Mouse (Mus musculus) myocyte (in vitro differentiated cells): ENCODE data around the gene Chst15. TPM values are rescaled to one million over a fixed set of nuclear protein-coding genes. Genes with fewer than 3 reads are reported as not detected.
A peak's percentile ranks its signal among the peaks of the same experiment; 100 is the strongest.

ENCODE experiments used
- H3K27me3 ChIP-seq: one replicate; pipeline ENCODE4 v1.6.1; 2011; ENCODE audit not compliant: control insufficient read depth, insufficient read depth, insufficient read length
- H3K36me3 ChIP-seq: one replicate; pipeline ENCODE4 v1.6.1; 2011; ENCODE audit not compliant: control insufficient read depth, insufficient read depth
- H3K4me2 ChIP-seq: one replicate; pipeline ENCODE4 v1.6.1; 2011; ENCODE audit warnings: low read depth, control low read depth
- H3K4me3 ChIP-seq: one replicate; pipeline ENCODE4 v1.5.1; 2011; ENCODE audit warnings: mild to moderate bottlenecking, control low read depth, moderate library complexity
- H3K79me2 ChIP-seq: one replicate; pipeline ENCODE4 v1.6.1; 2011; ENCODE audit not compliant: control insufficient read depth, insufficient read depth
- H3ac ChIP-seq: one replicate; pipeline ENCODE4 v1.6.1; 2011; ENCODE audit not compliant: control insufficient read depth, insufficient read length
- CEBPB ChIP-seq: IDR thresholded peaks from 2 replicates; pipeline ENCODE4 v1.6.1; 2011; ENCODE audit warnings: mild to moderate bottlenecking, moderate library complexity; ENCODE audit not compliant: poor library complexity, insufficient read depth, severe bottlenecking
- E2F4 ChIP-seq: IDR thresholded peaks from one replicate; pipeline ENCODE4 v1.6.1; 2011; ENCODE audit warnings: mild to moderate bottlenecking, control low read depth, moderate library complexity; ENCODE audit not compliant: insufficient read depth
- MAX ChIP-seq: IDR thresholded peaks from one replicate; pipeline ENCODE4 v1.6.1; 2011; ENCODE audit warnings: low read depth, mild to moderate bottlenecking, control low read depth
- MYOD1 ChIP-seq, 3 experiments: IDR thresholded peaks; one replicate each; pipeline ENCODE4 v1.6.1; 2011; ENCODE audit warnings: control low read depth in 2 of 3, low read depth in 2 of 3, mild to moderate bottlenecking in 2 of 3, moderate library complexity in 1 of 3; ENCODE audit not compliant: insufficient read length in 2 of 3, control insufficient read depth in 1 of 3
- MYOG ChIP-seq, 3 experiments: IDR thresholded peaks; one replicate each; pipeline ENCODE4 v1.6.1; 2011; ENCODE audit warnings: control low read depth in 2 of 3, low read depth in 2 of 3, mild to moderate bottlenecking in 2 of 3; ENCODE audit not compliant: insufficient read length in 2 of 3, control insufficient read depth in 1 of 3, insufficient read depth in 1 of 3
- POLR2A ChIP-seq: IDR thresholded peaks from one replicate; pipeline ENCODE4 v1.6.1; 2011; ENCODE audit warnings: low read depth, mild to moderate bottlenecking, control low read depth, moderate library complexity; ENCODE audit not compliant: insufficient read length
- POLR2AphosphoS2 ChIP-seq: IDR thresholded peaks from one replicate; pipeline ENCODE4 v1.6.1; 2011; ENCODE audit warnings: low read depth, control low read depth; ENCODE audit not compliant: insufficient read length
- REST ChIP-seq: IDR thresholded peaks from one replicate; pipeline ENCODE4 v1.6.1; 2011; ENCODE audit warnings: mild to moderate bottlenecking, control low read depth, moderate library complexity; ENCODE audit not compliant: insufficient read depth, insufficient read length
- SRF ChIP-seq: IDR thresholded peaks from one replicate; pipeline ENCODE4 v1.6.1; 2011; ENCODE audit warnings: low read depth; ENCODE audit not compliant: control insufficient read depth, insufficient read length
- TCF12 ChIP-seq: IDR thresholded peaks from one replicate; pipeline ENCODE4 v1.6.1; 2011; ENCODE audit warnings: mild to moderate bottlenecking, control low read depth; ENCODE audit not compliant: poor library complexity, insufficient read depth, severe bottlenecking
- TCF3 ChIP-seq: IDR thresholded peaks from one replicate; pipeline ENCODE4 v1.6.1; 2011; ENCODE audit warnings: low read depth, control low read depth; ENCODE audit not compliant: insufficient read length
- USF1 ChIP-seq: IDR thresholded peaks from one replicate; pipeline ENCODE4 v1.6.1; 2011; ENCODE audit warnings: low read depth, mild to moderate bottlenecking, control low read depth, moderate library complexity
- polyA plus RNA-seq: library from polyadenylated mRNA; unstranded; fragments of >200 nt; fragmentation: generic; extraction: Trizol; gene quantifications from one replicate; pipeline ENCODE4 v1.2.1, GENCODE M21; 2012; ENCODE audit warnings: missing spikeins

The Chst15 gene
- 13.4 TPM for polyA plus RNA-seq

- Histone ChIP-seq H3K4me2 (peak within 1 kb of the TSS; percentile 88), H3K4me3 (peak within 1 kb of the TSS; percentile 92), H3ac (peak within 1 kb of the TSS; percentile 58), H3K27me3 (no peaks in the 10 kb centered on the region), H3K36me3 (no peaks in the 10 kb centered on the region), H3K79me2 (peaks cover 33% of the 10 kb centered on the region)
- no peak for TF ChIP-seq USF1
- no peak for TF ChIP-seq TCF3
- no peak for TF ChIP-seq CEBPB
- peak; percentile 23 for TF ChIP-seq POLR2A
- TF ChIP-seq MAX: no peak
- TF ChIP-seq SRF: no peak
- no peak for TF ChIP-seq TCF12
- TF ChIP-seq REST: no peak
- TF ChIP-seq POLR2AphosphoS2: peak; percentile 47
- TF ChIP-seq MYOG (IDR thresholded peaks at IDR 0.05; ENCODE audit: control insufficient read depth in 1 of 3, insufficient read depth in 1 of 3, insufficient read length in 2 of 3, low read depth in 2 of 3): peak in 1 of 3 experiments; percentile 43
- peak in 1 of 3 experiments; percentile 33 for TF ChIP-seq MYOD1 (IDR thresholded peaks at IDR 0.05; ENCODE audit: control insufficient read depth in 1 of 3, insufficient read length in 2 of 3, low read depth in 2 of 3)
- no peak for TF ChIP-seq E2F4
Observed at GRCm38 (mm10) chr7:132317036-132317541, at the start of gene Chst15. TSS of gene Chst15 (minus strand) at chr7:132317228.

- Histone ChIP-seq H3ac (no peak overlapping the region), H3K36me3 (no peaks in the 10 kb centered on the region), H3K4me2 (no peak overlapping the region), H3K4me3 (no peak overlapping the region), H3K27me3 (no peaks in the 10 kb centered on the region), H3K79me2 (no peaks in the 10 kb centered on the region)
- no peak for TF ChIP-seq MAX
- TF ChIP-seq USF1: no peak
- TF ChIP-seq TCF3: no peak
- TF ChIP-seq TCF12: no peak
- no peak for TF ChIP-seq POLR2A
- TF ChIP-seq REST: no peak
- TF ChIP-seq E2F4: no peak
Observed at GRCm38 (mm10) chr7:132365703-132366384, 48.8 kb upstream of the Chst15 start.

- H3K36me3 ChIP-seq: no peaks in the 10 kb centered on the region
Observed at GRCm38 (mm10) chr7:132365111-132365510, 48.1 kb upstream of the Chst15 start.

GRCm38 (mm10) chr7:132364506-132364905 lies 47.5 kb upstream of the Chst15 start:
- no peaks in the 10 kb centered on the region for H3K79me2 ChIP-seq
- no peak overlapping the region for H3ac ChIP-seq
- no peaks in the 10 kb centered on the region for H3K27me3 ChIP-seq
- no peaks in the 10 kb centered on the region for H3K36me3 ChIP-seq
- H3K4me3 ChIP-seq: no peak overlapping the region
- H3K4me2 ChIP-seq: no peak overlapping the region
- TF ChIP-seq POLR2AphosphoS2: no peak
- no peak for TF ChIP-seq E2F4
- no peak for TF ChIP-seq TCF12
- TF ChIP-seq USF1: no peak
- no peak for TF ChIP-seq CEBPB
- TF ChIP-seq REST: no peak
- no peak for TF ChIP-seq MAX
- TF ChIP-seq MYOG (IDR thresholded peaks at IDR 0.05; ENCODE audit: control insufficient read depth in 1 of 3, insufficient read depth in 1 of 3, insufficient read length in 2 of 3, low read depth in 2 of 3): no peak
- TF ChIP-seq POLR2A: no peak
- TF ChIP-seq SRF: no peak
- TF ChIP-seq MYOD1 (IDR thresholded peaks at IDR 0.05; ENCODE audit: control insufficient read depth in 1 of 3, insufficient read length in 2 of 3, low read depth in 2 of 3): no peak
- no peak for TF ChIP-seq TCF3

More at GRCm38 (mm10) chr7:132365111-132365510, 48.1 kb upstream of the Chst15 start:
- Histone ChIP-seq H3K79me2 (no peaks in the 10 kb centered on the region), H3K4me2 (no peak overlapping the region), H3K4me3 (no peak overlapping the region), H3K27me3 (no peaks in the 10 kb centered on the region), H3ac (no peak overlapping the region)
- TF ChIP-seq CEBPB (no peak), MYOD1 (IDR thresholded peaks at IDR 0.05; ENCODE audit: control insufficient read depth in 1 of 3, insufficient read length in 2 of 3, low read depth in 2 of 3) (no peak), TCF3 (no peak)

GRCm38 (mm10) chr7:132360336-132360735 lies 43.3 kb upstream of the Chst15 start:
- Histone ChIP-seq H3K79me2 (no peaks in the 10 kb centered on the region), H3K4me2 (no peak overlapping the region), H3K27me3 (no peaks in the 10 kb centered on the region), H3ac (no peak overlapping the region), H3K36me3 (no peaks in the 10 kb centered on the region), H3K4me3 (no peak overlapping the region)
- TF ChIP-seq SRF (no peak), E2F4 (no peak), TCF3 (no peak), USF1 (no peak), POLR2A (no peak), MAX (no peak), MYOG (IDR thresholded peaks at IDR 0.05; ENCODE audit: control insufficient read depth in 1 of 3, insufficient read depth in 1 of 3, insufficient read length in 2 of 3, low read depth in 2 of 3) (no peak), TCF12 (no peak), POLR2AphosphoS2 (no peak), CEBPB (no peak), MYOD1 (IDR thresholded peaks at IDR 0.05; ENCODE audit: control insufficient read depth in 1 of 3, insufficient read length in 2 of 3, low read depth in 2 of 3) (no peak), REST (no peak)
